ENCODE assay signal across 11 mouse cellular contexts in genomic region chr10:40084332-40085093, GRCm38 (mm10). TPM values are rescaled to one million over a fixed set of nuclear protein-coding genes. Genes with fewer than 3 reads are reported as not detected.
DNase-seq lines count a peak whose midpoint lies in the region; ATAC-seq lines count a peak whose summit lies in the region.
"Had no signal": no experiment of that assay in that cellular context is flagged by ENCODE, and none has a peak within 500 bp of the region (broad histone marks: within the 10 kb centered on the region; RNA-seq: fewer than 3 reads in every experiment).

No protein-coding gene starts in this region.

- no peaks in the 10 kb centered on the region for H3K36me3 ChIP-seq in embryonic facial prominence, embryonic 15.5 days
- H3K36me3 ChIP-seq in stomach, embryonic 14.5 days (ENCODE audit: control insufficient read depth, insufficient read depth, low read length): no peaks in the 10 kb centered on the region
- no peaks in the 10 kb centered on the region for H3K36me3 ChIP-seq in kidney, embryonic 15.5 days
- H3K36me3 ChIP-seq: heart, embryonic 15.5 days; neural tube, embryonic 12.5 days had no signal

- H3K4me1 ChIP-seq in embryonic facial prominence, embryonic 15.5 days: peaks cover 14% of the 10 kb centered on the region; the same call in 1 of the 2 replicates
- peaks cover 3% of the 10 kb centered on the region; the same call in 1 of the 2 replicates for H3K4me1 ChIP-seq in stomach, embryonic 14.5 days (ENCODE audit: control insufficient read depth, insufficient read depth, low read length)
- peaks cover 9% of the 10 kb centered on the region for H3K4me1 ChIP-seq in kidney, embryonic 15.5 days
- H3K4me1 ChIP-seq: neural tube, embryonic 12.5 days had no signal

- H3K4me3 ChIP-seq in embryonic facial prominence, embryonic 15.5 days (replicated peaks): no peak overlapping the region
- H3K4me3 ChIP-seq in stomach, embryonic 14.5 days (ENCODE audit: low read depth, low read length): no peak overlapping the region
- no peak overlapping the region for H3K4me3 ChIP-seq in kidney, embryonic 15.5 days (replicated peaks)
- H3K4me3 ChIP-seq: heart, embryonic 15.5 days; neural tube, embryonic 12.5 days had no signal

- ATAC-seq in embryonic facial prominence, embryonic 15.5 days (ENCODE audit: insufficient number of reproducible peaks, low FRiP score, low TSS enrichment, low read depth): peak; percentile 60
- ATAC-seq in stomach, embryonic 14.5 days (ENCODE audit: insufficient number of reproducible peaks, insufficient read depth, low FRiP score, low read depth): peak; percentile 58; the same call in 1 of the 2 replicates
- ATAC-seq in kidney, embryonic 15.5 days (replicated peaks; ENCODE audit: low FRiP score): no peak

- peak; percentile 93 for DNase-seq in heart, adult 11 months
- DNase-seq in heart, adult 8-10 months (ENCODE audit: low spot score): no peak
- peak; percentile 26 for DNase-seq in lung, postnatal 10 days
- no peak for DNase-seq in lung, postnatal 14 days
- no peak for DNase-seq in right cerebral cortex, postnatal 10 days (ENCODE audit: low spot score in 2 of 2)

- no peaks in the 10 kb centered on the region for H3K9me3 ChIP-seq in embryonic facial prominence, embryonic 15.5 days (replicated peaks)
- no peaks in the 10 kb centered on the region for H3K9me3 ChIP-seq in stomach, embryonic 14.5 days (ENCODE audit: control insufficient read depth, low read depth, low read length)
- no peaks in the 10 kb centered on the region for H3K9me3 ChIP-seq in kidney, embryonic 15.5 days (replicated peaks)
- H3K9me3 ChIP-seq: heart, embryonic 15.5 days; neural tube, embryonic 12.5 days had no signal

- H3K9ac ChIP-seq in embryonic facial prominence, embryonic 15.5 days: no peak overlapping the region
- H3K9ac ChIP-seq in stomach, embryonic 14.5 days (replicated peaks; ENCODE audit: low read depth, low read length): no peak overlapping the region
- no peak overlapping the region for H3K9ac ChIP-seq in kidney, embryonic 15.5 days
- H3K9ac ChIP-seq: heart, embryonic 15.5 days; neural tube, embryonic 12.5 days had no signal

- H3K27ac ChIP-seq in embryonic facial prominence, embryonic 15.5 days (replicated peaks): no peak overlapping the region
- H3K27ac ChIP-seq in stomach, embryonic 14.5 days (ENCODE audit: low read length): no peak overlapping the region
- H3K27ac ChIP-seq in kidney, embryonic 15.5 days: no peak overlapping the region
- H3K27ac ChIP-seq: heart, embryonic 15.5 days; neural tube, embryonic 12.5 days had no signal

- H3K27me3 ChIP-seq in embryonic facial prominence, embryonic 15.5 days: no peaks in the 10 kb centered on the region
- H3K27me3 ChIP-seq in stomach, embryonic 14.5 days (ENCODE audit: control insufficient read depth, insufficient read depth, low read length): no peaks in the 10 kb centered on the region
- H3K27me3 ChIP-seq in kidney, embryonic 15.5 days: no peaks in the 10 kb centered on the region; the same call in 1 of the 2 replicates
- H3K27me3 ChIP-seq: heart, embryonic 15.5 days; neural tube, embryonic 12.5 days had no signal

- no peak overlapping the region for H3K4me2 ChIP-seq in embryonic facial prominence, embryonic 15.5 days (replicated peaks)
- no peak overlapping the region for H3K4me2 ChIP-seq in stomach, embryonic 14.5 days (replicated peaks; ENCODE audit: low read depth, low read length)
- H3K4me2 ChIP-seq in kidney, embryonic 15.5 days: no peak overlapping the region
- H3K4me2 ChIP-seq: heart, embryonic 15.5 days; neural tube, embryonic 12.5 days had no signal

- WGBS in embryonic facial prominence, embryonic 15.5 days: 67% methylated on average over 12 of the region's 12 CpGs
- WGBS in stomach, embryonic 14.5 days: 68% methylated on average over 12 of the region's 12 CpGs
- WGBS in kidney, embryonic 15.5 days: 79% methylated on average over 12 of the region's 12 CpGs

RNA-seq across cellular contexts. Expression of gene Slc16a10, which starts 57.5 kb away (rescaled TPM):
- total RNA-seq in heart, adult 8-10 months (2022): 10 to 100 TPM; 19.3 to 24.6 (median 19.9) TPM
- polyA plus RNA-seq in embryonic facial prominence, embryonic 15.5 days (2015; fragmentation: Nextera tagmentation; extraction: Ambion mirVana): 6.6 and 8.0 TPM in 2 replicates
- polyA plus RNA-seq in stomach, embryonic 14.5 days (2014; fragmentation: Nextera tagmentation; extraction: Ambion mirVana): 9.2 and 10.3 TPM in 2 replicates
- 12.5 and 12.7 TPM in 2 replicates for polyA plus RNA-seq in kidney, embryonic 15.5 days (2015; fragmentation: Nextera tagmentation; extraction: Ambion mirVana)

RNA-seq across cellular contexts. Expression of gene Mfsd4b1, which starts 59.4 kb away (rescaled TPM):
- 1 to 10 TPM; 1.8 to 3.5 (median 2.1) TPM for total RNA-seq in heart, adult 8-10 months (2022)
- polyA plus RNA-seq in embryonic facial prominence, embryonic 15.5 days (2015; fragmentation: Nextera tagmentation; extraction: Ambion mirVana): 0.18 and 0.37 TPM in 2 replicates
- polyA plus RNA-seq in stomach, embryonic 14.5 days (2014; fragmentation: Nextera tagmentation; extraction: Ambion mirVana): not detected in 2 replicates
- polyA plus RNA-seq in kidney, embryonic 15.5 days (2015; fragmentation: Nextera tagmentation; extraction: Ambion mirVana): 5.1 and 5.8 TPM in 2 replicates
- polyA plus RNA-seq: embryonic facial prominence, embryonic 11.5 days; neural tube, embryonic 12.5 days had no signal

Comparison
In these comparisons a context has a peak if more than half of its experiments do, and no peak if none do; other contexts are left out.
1. DNase-seq: peak in heart, adult 11 months (single experiment) and lung, postnatal 10 days (single experiment); none in heart, adult 8-10 months (single experiment), lung, postnatal 14 days (single experiment) and right cerebral cortex, postnatal 10 days (0 of 2).